Mouse (Mus musculus) kidney, embryonic 16.5 days (tissue): ENCODE data around the gene Slc9a7. TPM values are rescaled to one million over a fixed set of nuclear protein-coding genes. Genes with fewer than 3 reads are reported as not detected.

Experiments
- ATAC-seq: fragments of 200-750 bp; cut with Nextera tagmentation; 2 replicates; pipeline ENCODE4 v1.8.0; 2017; ENCODE audit warnings: moderate TSS enrichment; ENCODE audit not compliant: low FRiP score, low TSS enrichment
- H3K27ac ChIP-seq: fragments of 300-500 bp; sonication (generic); 2 replicates; pipeline ENCODE4 v1.5.1; 2014; ENCODE audit warnings: low read length
- H3K27me3 ChIP-seq: fragments of 300-500 bp; sonication (generic); 2 replicates; pipeline ENCODE4 v1.6.1; 2014; ENCODE audit warnings: low read length, control low read depth, mixed read lengths; ENCODE audit not compliant: insufficient read depth
- H3K36me3 ChIP-seq: fragments of 300-500 bp; sonication (generic); 2 replicates; pipeline ENCODE4 v1.6.1; 2014; ENCODE audit warnings: low read length, control low read depth, mixed read lengths; ENCODE audit not compliant: insufficient read depth
- H3K4me1 ChIP-seq: fragments of 300-500 bp; sonication (generic); 2 replicates; pipeline ENCODE4 v1.6.1; 2014; ENCODE audit warnings: low read length, control low read depth, mixed read lengths; ENCODE audit not compliant: insufficient read depth
- H3K4me2 ChIP-seq: fragments of 300-500 bp; sonication (generic); replicated peaks from 2 replicates; pipeline ENCODE4 v1.6.1; 2014; ENCODE audit warnings: low read depth, low read length
- H3K4me3 ChIP-seq: fragments of 300-500 bp; sonication (generic); 2 replicates; pipeline ENCODE4 v1.5.1; 2014; ENCODE audit warnings: mild to moderate bottlenecking, low read length
- H3K9ac ChIP-seq: fragments of 300-500 bp; sonication (generic); replicated peaks from 2 replicates; pipeline ENCODE4 v1.6.1; 2014; ENCODE audit warnings: low read length
- H3K9me3 ChIP-seq: fragments of 300-500 bp; sonication (generic); 2 replicates; pipeline ENCODE4 v1.6.1; 2016; ENCODE audit warnings: low read length, control low read depth
- WGBS: fragments of 180-500 bp; shearing (Covaris S2); extraction: QIAGEN DNeasy Blood & Tissue Kit; methylation state at CpG from one replicate; pipeline ENCODE4 v1.1.7; 2014; 5-methylcytosine and 5-hydroxymethylcytosine counted together
- polyA plus RNA-seq: library from polyadenylated mRNA; unstranded; fragments of >200 nt; fragmentation: Nextera tagmentation; extraction: Ambion mirVana; gene quantifications from 2 replicates; pipeline ENCODE4 v1.2.1, GENCODE M21; 2015

The Slc9a7 gene
- 1.3 and 1.5 TPM in 2 replicates for polyA plus RNA-seq

GRCm38 (mm10) chrX:20291282-20292039 lies at the start of gene Slc9a7:
Gene Slc9a7 (minus strand): TSS chrX:20291807.
- no peak within 1 kb of the TSS for H3K27ac ChIP-seq
- no peaks in the 10 kb centered on the region for H3K36me3 ChIP-seq
- H3K27me3 ChIP-seq = peaks cover 5% of the 10 kb centered on the region; the same call in 1 of the 2 replicates
- H3K4me3 ChIP-seq = peak within 1 kb of the TSS; percentile 60
- WGBS = 24% methylated on average over 26 of the region's 65 CpGs
- H3K4me1 ChIP-seq = no peaks in the 10 kb centered on the region
- H3K4me2 ChIP-seq = peak within 1 kb of the TSS; percentile 67
- no peaks in the 10 kb centered on the region for H3K9me3 ChIP-seq
- peak; percentile 95 for ATAC-seq
- peak within 1 kb of the TSS; percentile 57 for H3K9ac ChIP-seq

- Histone ChIP-seq H3K4me3 (no peak overlapping the region), H3K9ac (no peak overlapping the region), H3K27ac (no peak overlapping the region), H3K27me3 (no peaks in the 10 kb centered on the region), H3K36me3 (no peaks in the 10 kb centered on the region), H3K9me3 (no peaks in the 10 kb centered on the region), H3K4me1 (no peaks in the 10 kb centered on the region), H3K4me2 (no peak overlapping the region)
- WGBS = 34% methylated on average over 2 of the region's 2 CpGs
- ATAC-seq = no peak
Observed at GRCm38 (mm10) chrX:20335722-20336121, 44.1 kb upstream of the Slc9a7 start.

- ATAC-seq = no peak
Observed at GRCm38 (mm10) chrX:20332756-20333155, 41.1 kb upstream of the Slc9a7 start.

GRCm38 (mm10) chrX:20307215-20307614 lies 15.6 kb upstream of the Slc9a7 start:
- Histone ChIP-seq H3K27ac (no peak overlapping the region), H3K36me3 (no peaks in the 10 kb centered on the region), H3K9me3 (no peaks in the 10 kb centered on the region), H3K4me2 (no peak overlapping the region), H3K4me1 (no peaks in the 10 kb centered on the region), H3K27me3 (no peaks in the 10 kb centered on the region), H3K9ac (no peak overlapping the region), H3K4me3 (no peak overlapping the region)
- WGBS = 33% methylated on average over 3 of the region's 3 CpGs
- no peak for ATAC-seq

More at GRCm38 (mm10) chrX:20332756-20333155, 41.1 kb upstream of the Slc9a7 start:
- H3K9ac ChIP-seq = no peak overlapping the region
- H3K27ac ChIP-seq = no peak overlapping the region
- no peaks in the 10 kb centered on the region for H3K9me3 ChIP-seq
- H3K27me3 ChIP-seq = no peaks in the 10 kb centered on the region
- no peaks in the 10 kb centered on the region for H3K4me1 ChIP-seq
- WGBS = 69% methylated on average over 1 of the region's 1 CpGs
- no peak overlapping the region for H3K4me2 ChIP-seq
- H3K36me3 ChIP-seq = no peaks in the 10 kb centered on the region
- H3K4me3 ChIP-seq = no peak overlapping the region

- Histone ChIP-seq H3K4me1 (no peaks in the 10 kb centered on the region), H3K9ac (no peak overlapping the region), H3K27me3 (no peaks in the 10 kb centered on the region), H3K36me3 (no peaks in the 10 kb centered on the region), H3K9me3 (no peaks in the 10 kb centered on the region), H3K4me3 (no peak overlapping the region), H3K4me2 (no peak overlapping the region), H3K27ac (no peak overlapping the region)
- no peak for ATAC-seq
Observed at GRCm38 (mm10) chrX:20305941-20306340, 14.3 kb upstream of the Slc9a7 start.

GRCm38 (mm10) chrX:20303280-20303679 lies 11.7 kb upstream of the Slc9a7 start:
- no peaks in the 10 kb centered on the region for H3K36me3 ChIP-seq
- no peaks in the 10 kb centered on the region for H3K4me1 ChIP-seq
- no peak overlapping the region for H3K9ac ChIP-seq
- no peak for ATAC-seq
- H3K4me2 ChIP-seq = no peak overlapping the region
- H3K9me3 ChIP-seq = no peaks in the 10 kb centered on the region
- no peak overlapping the region for H3K27ac ChIP-seq
- no peaks in the 10 kb centered on the region for H3K27me3 ChIP-seq
- no peak overlapping the region for H3K4me3 ChIP-seq

- peak overlapping the region; percentile 60 for H3K4me3 ChIP-seq
- H3K27ac ChIP-seq = no peak overlapping the region
- no peaks in the 10 kb centered on the region for H3K9me3 ChIP-seq
- H3K4me1 ChIP-seq = no peaks in the 10 kb centered on the region
- no peaks in the 10 kb centered on the region for H3K36me3 ChIP-seq
- H3K27me3 ChIP-seq = peaks cover 5% of the 10 kb centered on the region; the same call in 1 of the 2 replicates
- peak overlapping the region; percentile 67 for H3K4me2 ChIP-seq
- ATAC-seq = peak; percentile 69
- 44% methylated on average over 11 of the region's 11 CpGs for WGBS
- H3K9ac ChIP-seq = 0 out of 2 replicates have a peak overlapping the region, but pooled peaks have one; percentile 57
Observed at GRCm38 (mm10) chrX:20292040-20292417, 422 bp upstream of the Slc9a7 start.

GRCm38 (mm10) chrX:20290715-20291114 lies 892 bp downstream of the Slc9a7 start:
- Histone ChIP-seq H3K9ac (no peak overlapping the region; the same call in 1 of the 2 replicates), H3K27ac (no peak overlapping the region), H3K4me2 (peak overlapping the region; percentile 67), H3K4me3 (peak overlapping the region; percentile 60), H3K4me1 (no peaks in the 10 kb centered on the region), H3K36me3 (no peaks in the 10 kb centered on the region), H3K9me3 (no peaks in the 10 kb centered on the region), H3K27me3 (peaks cover 5% of the 10 kb centered on the region; the same call in 1 of the 2 replicates)
- 25% methylated on average over 5 of the region's 5 CpGs for WGBS
- no peak for ATAC-seq

- no peaks in the 10 kb centered on the region for H3K4me1 ChIP-seq
- no peaks in the 10 kb centered on the region for H3K36me3 ChIP-seq
- no peak overlapping the region for H3K4me3 ChIP-seq
- H3K27me3 ChIP-seq = peaks cover 5% of the 10 kb centered on the region; the same call in 1 of the 2 replicates
- no peaks in the 10 kb centered on the region for H3K9me3 ChIP-seq
- no peak overlapping the region for H3K4me2 ChIP-seq
- H3K27ac ChIP-seq = no peak overlapping the region
- ATAC-seq = no peak
- 80% methylated on average over 3 of the region's 3 CpGs for WGBS
- no peak overlapping the region for H3K9ac ChIP-seq
Observed at GRCm38 (mm10) chrX:20288674-20289073, 2.9 kb downstream of the Slc9a7 start.

GRCm38 (mm10) chrX:20286254-20286653 lies 5.4 kb downstream of the Slc9a7 start:
- Histone ChIP-seq H3K4me2 (no peak overlapping the region), H3K9ac (no peak overlapping the region), H3K9me3 (no peaks in the 10 kb centered on the region), H3K27me3 (no peaks in the 10 kb centered on the region), H3K4me1 (no peaks in the 10 kb centered on the region), H3K36me3 (no peaks in the 10 kb centered on the region), H3K27ac (no peak overlapping the region), H3K4me3 (no peak overlapping the region)
- ATAC-seq = no peak
- 75% methylated on average over 2 of the region's 2 CpGs for WGBS
